Mouse (Mus musculus) liver, adult (tissue): Measurements from ENCODE around the gene Mettl14.

ENCODE experiments used
- GATA4 ChIP-seq: IDR thresholded peaks from 2 replicates; pipeline ENCODE4 v1.6.1; 2014; ENCODE audit warnings: mild to moderate bottlenecking, low read length; ENCODE audit not compliant: insufficient replicate concordance

Mettl14 gene

DNA sequence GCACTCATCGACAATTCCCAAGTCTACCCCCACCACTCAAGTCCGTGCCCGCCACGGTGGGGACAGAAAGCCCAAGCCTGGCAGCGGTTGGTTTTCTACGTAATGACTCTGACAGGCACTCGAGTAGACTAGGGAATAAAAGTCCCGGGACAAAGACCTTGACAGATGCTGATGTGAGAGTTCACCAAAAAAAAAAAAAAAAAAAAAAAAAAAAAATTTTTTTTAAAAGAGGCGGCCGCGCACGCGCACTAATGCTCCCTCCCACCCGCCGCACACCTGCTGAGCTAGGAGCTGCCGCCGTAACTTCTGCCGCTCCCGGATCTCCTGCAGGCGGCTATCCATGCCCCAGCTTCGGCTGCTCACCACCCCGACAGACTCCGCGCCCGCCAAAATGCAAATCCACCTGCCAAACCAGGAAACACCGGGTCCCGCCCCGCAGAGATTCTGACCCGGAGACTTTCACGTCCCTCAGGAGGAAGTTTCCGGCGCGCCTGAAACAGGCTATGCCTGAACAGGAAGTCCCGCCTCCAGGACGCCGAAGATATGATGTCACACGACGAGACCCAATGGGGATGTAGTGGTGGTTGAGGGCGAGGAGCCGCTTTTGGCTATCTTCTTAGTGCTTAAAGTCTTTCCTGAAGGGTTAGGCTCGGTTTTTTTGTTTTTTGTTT, at the start of gene Mettl14:
Mettl14 (minus strand) TSS at position 623 of the 671 bp plus-strand sequence.
- peak; percentile 21; the same call in 1 of the 2 replicates for TF ChIP-seq GATA4

DNA sequence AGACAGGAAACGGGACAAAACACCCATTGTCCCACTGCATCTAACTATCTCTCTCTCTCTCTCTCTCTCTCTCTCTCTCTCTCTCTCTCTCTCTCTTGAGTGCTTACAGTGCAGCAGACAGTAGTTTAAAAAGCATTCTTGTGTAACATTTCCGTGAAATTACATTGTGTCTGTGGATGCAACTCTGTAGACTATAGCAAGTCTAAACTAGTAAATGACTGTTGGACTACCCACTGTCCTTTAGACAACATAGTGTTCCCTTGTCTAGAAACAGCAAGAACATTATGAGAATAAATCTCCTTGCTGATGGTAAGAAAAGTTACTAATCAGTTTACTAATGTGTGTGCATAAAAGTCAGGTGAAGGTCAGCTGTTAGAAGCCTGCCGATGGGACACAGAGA, 47.5 kb upstream of the Mettl14 start:
- TF ChIP-seq GATA4 = no peak

DNA sequence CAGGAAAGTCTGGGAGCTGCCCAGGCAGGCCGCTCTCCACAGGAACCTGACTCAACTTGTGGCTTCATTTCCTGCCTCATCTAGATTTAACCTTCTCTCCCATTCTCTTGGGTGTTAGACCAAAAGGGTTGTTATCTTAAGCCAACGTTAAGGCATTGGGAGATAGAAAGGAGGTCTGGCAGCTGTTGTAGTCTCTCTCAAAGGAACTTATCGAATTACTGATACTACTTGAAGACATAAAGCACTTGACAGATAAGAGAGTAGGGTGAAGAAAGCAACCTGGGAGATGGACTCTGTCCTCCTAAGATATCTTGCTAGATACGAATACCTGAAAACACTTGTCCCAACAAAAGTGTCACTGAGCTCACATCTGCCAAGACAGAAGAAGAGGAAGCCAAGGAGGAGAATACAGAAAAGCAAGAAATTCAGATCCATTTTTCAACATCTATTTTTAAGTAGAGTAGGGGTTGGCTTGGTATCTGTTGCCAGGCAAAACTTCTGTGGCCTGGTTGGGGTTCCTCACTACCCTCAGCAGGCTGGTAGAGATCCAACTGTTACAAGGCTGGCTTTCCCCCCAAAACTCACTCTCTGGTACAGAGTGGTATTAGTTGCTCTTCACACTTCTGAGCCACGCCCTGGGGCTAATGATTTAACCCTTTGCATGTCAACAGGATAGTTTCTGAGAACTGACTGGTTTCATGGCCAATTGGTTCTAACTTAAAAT, 46.2 kb upstream of the Mettl14 start:
- TF ChIP-seq GATA4 = no peak

DNA sequence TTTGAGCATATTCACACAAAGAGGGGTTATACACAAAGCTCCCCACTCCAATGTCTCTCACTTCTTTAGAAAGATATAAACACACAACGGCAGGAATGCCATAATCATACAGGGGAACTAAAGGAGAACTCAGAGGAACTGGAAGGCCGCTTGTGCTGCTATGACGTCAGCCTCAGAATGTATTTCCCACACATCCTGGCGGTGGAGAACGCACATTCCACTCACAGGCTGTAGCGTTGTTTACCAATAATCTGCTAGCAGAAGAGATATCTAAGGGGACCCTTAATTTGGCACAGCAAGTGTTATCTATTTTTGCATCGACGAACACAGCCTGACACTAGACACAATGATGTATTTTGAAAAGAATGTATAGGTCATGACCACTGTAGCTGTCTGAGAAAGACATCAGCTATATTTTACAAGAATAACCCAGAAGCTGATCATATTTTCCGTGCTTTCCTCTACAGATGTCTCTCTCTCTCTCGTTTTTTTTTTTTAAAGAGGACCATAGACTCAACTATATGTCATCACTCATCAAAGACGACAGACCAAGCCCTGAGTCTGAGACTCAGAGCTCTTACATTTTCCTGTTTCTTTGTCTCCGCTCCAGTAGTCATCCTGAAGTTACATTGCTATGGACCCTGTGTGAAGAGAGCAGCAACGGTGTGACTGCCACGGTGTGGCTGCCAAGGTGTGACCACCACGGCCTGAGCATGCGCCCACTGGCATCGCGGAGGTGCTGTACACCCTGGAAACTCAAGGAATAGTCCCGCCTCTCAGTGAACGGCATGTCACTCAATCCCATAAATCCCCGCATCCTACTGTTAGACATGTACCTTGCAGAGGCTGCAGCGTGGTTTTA, 43.9 kb upstream of the Mettl14 start:
- TF ChIP-seq GATA4 = no peak

GRCm38 (mm10) chr3:123428005-123428404, 42.1 kb upstream of the Mettl14 start:
- TF ChIP-seq GATA4 = no peak

GRCm38 (mm10) chr3:123425647-123426046, 39.7 kb upstream of the Mettl14 start:
- TF ChIP-seq GATA4 = no peak

- no peak for TF ChIP-seq GATA4
Measured at GRCm38 (mm10) chr3:123413173-123413572, 27.3 kb upstream of the Mettl14 start.

GRCm38 (mm10) chr3:123411821-123412578, 26.1 kb upstream of the Mettl14 start:
- no peak for TF ChIP-seq GATA4

- TF ChIP-seq GATA4 = no peak
Measured at GRCm38 (mm10) chr3:123404945-123405344, 19.0 kb upstream of the Mettl14 start.

DNA sequence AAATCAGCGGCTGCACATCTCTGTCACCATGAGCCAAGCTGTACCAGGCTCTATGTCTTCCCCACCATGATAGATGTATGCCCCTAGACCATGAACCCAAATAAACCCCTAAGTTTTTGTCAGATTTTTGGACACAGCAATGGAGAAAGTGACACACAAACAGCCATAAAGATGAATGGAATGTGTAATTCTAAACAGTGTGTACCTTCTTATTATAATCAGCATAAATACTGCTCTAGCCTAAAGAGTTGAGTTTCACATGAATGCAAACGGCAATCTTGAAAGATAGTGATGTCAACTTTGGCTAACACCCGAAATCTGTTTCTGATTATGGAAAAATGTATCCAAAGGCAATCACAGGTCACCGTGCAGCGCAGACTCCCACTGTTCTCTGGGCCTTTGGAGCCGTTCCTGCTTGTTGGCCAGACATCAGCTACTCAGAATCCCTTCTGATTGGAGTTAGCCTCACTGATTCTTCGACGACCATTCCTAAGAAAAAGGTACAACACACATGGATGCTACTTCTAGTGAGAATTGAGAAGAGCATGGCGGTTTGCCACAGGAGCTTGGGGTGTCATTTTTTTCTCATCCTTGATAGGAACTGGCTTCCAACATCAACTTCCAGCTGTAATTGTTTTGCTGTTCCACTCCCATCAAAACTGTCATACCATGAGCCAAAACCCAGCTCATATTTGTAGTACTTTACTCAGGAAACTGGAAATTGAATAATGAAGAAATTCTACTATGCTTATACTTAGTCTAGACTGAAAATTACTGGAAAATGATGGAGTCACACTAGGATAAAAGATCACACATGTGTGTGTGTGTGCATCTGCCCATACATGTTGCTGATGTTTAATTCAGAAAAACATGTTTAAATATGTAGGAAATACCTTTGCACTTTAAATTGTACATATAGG, 11.9 kb upstream of the Mettl14 start:
- no peak for TF ChIP-seq GATA4

DNA sequence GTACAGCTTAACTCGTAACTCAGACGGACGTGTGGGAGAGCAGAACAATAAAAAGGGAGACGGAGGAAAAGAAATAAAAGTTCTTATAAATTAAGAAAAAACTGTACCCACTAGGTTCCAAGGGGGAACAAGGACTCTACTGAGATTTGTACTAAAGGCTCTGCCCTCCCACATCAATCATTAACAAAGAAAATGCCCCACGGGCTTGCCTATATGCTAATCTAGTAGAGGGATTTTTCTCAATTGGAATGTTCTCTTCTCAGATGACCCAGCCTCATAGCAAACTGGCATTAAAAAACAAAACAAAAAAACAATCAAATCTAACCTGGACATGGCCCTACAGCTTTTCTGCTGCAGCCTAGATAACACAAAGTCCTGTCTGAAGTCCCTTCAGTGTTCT, 9.7 kb upstream of the Mettl14 start:
- TF ChIP-seq GATA4 = no peak

- TF ChIP-seq GATA4 = no peak
Measured at GRCm38 (mm10) chr3:123391180-123391579, 5.3 kb upstream of the Mettl14 start.

DNA sequence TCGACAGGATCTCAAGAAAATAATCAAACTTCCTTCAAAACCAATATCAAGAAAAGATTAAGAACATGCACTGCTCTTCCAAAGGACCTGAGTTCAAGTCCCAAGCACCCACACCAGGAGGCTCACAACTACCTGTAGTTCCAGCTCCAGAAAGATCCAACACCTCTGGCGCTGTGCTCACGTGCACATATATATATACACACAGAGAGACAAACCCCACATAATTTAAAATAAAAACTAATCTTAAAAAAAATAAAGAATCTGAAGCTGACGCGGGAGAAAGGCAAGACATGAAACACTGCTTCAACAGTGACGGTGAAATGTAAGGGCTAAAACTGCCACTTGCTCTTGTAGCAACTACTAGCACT, 806 bp downstream of the Mettl14 start:
- TF ChIP-seq GATA4 = no peak

GRCm38 (mm10) chr3:123384435-123384834, 1.5 kb downstream of the Mettl14 start:
- no peak for TF ChIP-seq GATA4
